Comparison of ENCODE assay signal across 8 mouse cellular contexts in the genomic region with DNA sequence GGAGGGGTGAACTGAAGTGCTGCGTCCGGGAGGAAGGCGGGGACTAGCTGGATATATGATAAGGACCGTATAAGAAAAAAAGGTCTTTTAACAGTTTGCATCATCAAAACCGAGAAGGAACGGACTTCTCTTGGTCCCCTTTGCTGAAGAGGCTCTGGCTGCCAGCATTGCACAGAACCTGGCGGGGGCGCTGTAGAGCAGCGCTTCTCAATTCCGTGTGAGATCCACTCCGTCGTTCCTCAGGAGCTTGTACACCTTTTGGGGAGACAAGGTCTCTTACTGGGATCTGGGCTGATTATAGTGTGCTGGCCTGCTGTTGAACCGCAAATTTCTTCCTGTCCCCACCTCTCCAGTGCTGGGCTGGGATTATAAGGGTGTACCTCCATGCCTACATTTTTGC. TPM values are rescaled to one million over a fixed set of nuclear protein-coding genes. Genes with fewer than 3 reads are reported as not detected.
DNase-seq lines count a peak whose midpoint lies in the region; ATAC-seq lines count a peak whose summit lies in the region.

No protein-coding gene starts in this region.

- H3K9me3 ChIP-seq in kidney, embryonic 15.5 days (replicated peaks) = no peaks in the 10 kb centered on the region
- no peaks in the 10 kb centered on the region for H3K9me3 ChIP-seq in liver, embryonic 15.5 days (replicated peaks)

- H3K36me3 ChIP-seq in kidney, embryonic 15.5 days = no peaks in the 10 kb centered on the region
- no peaks in the 10 kb centered on the region for H3K36me3 ChIP-seq in liver, embryonic 15.5 days (replicated peaks)

- H3K9ac ChIP-seq in kidney, embryonic 15.5 days = no peak overlapping the region
- H3K9ac ChIP-seq in liver, embryonic 15.5 days = no peak overlapping the region

- H3K4me2 ChIP-seq in kidney, embryonic 15.5 days = peak overlapping the region; percentile 30
- peak overlapping the region; percentile 18 for H3K4me2 ChIP-seq in liver, embryonic 15.5 days

- H3K27me3 ChIP-seq in kidney, embryonic 15.5 days = no peaks in the 10 kb centered on the region
- peaks cover 18% of the 10 kb centered on the region for H3K27me3 ChIP-seq in liver, embryonic 15.5 days

- WGBS in kidney, embryonic 15.5 days = 27% methylated on average over 13 of the region's 13 CpGs
- 12% methylated on average over 13 of the region's 13 CpGs for WGBS in liver, embryonic 15.5 days (ENCODE audit: insufficient replicate concordance)

- DNase-seq in kidney, postnatal 14 days = no peak
- DNase-seq in MEL-GATA-1-ER (ENCODE audit: extremely low read depth, low read depth) = peak; percentile 61
- peak; percentile 62 for DNase-seq in embryo, embryonic 10 days (ENCODE audit: low spot score)
- DNase-seq in urinary bladder, adult 2 months (ENCODE audit: low spot score) = no peak
- DNase-seq in cerebellum, adult 18-20 months = no peak
- DNase-seq in left cerebral cortex, adult 18-20 months (ENCODE audit: low spot score in 2 of 2) = no peak

- ATAC-seq in kidney, embryonic 15.5 days (replicated peaks; ENCODE audit: low FRiP score) = no peak
- ATAC-seq in liver, embryonic 15.5 days (ENCODE audit: insufficient read depth) = no peak

- peaks cover 7% of the 10 kb centered on the region for H3K4me1 ChIP-seq in kidney, embryonic 15.5 days
- H3K4me1 ChIP-seq in liver, embryonic 15.5 days (replicated peaks) = 0 out of 2 replicates have a peak, but pooled peaks cover 6% of the 10 kb centered on the region

- no peak overlapping the region for H3K4me3 ChIP-seq in kidney, embryonic 15.5 days (replicated peaks)
- no peak overlapping the region for H3K4me3 ChIP-seq in liver, embryonic 15.5 days (replicated peaks)

- no peak overlapping the region for H3K27ac ChIP-seq in kidney, embryonic 15.5 days
- H3K27ac ChIP-seq in liver, embryonic 15.5 days (replicated peaks) = no peak overlapping the region

RNA-seq across cellular contexts. Expression of a gene that starts 20.3 kb away (rescaled TPM):
- 0.06 and 0.25 TPM in 2 replicates for polyA plus RNA-seq in kidney, embryonic 15.5 days (2015; fragmentation: Nextera tagmentation; extraction: Ambion mirVana)
- 0.67 and 0.77 TPM in 2 replicates for polyA plus RNA-seq in liver, embryonic 15.5 days (2015; fragmentation: Nextera tagmentation; extraction: Ambion mirVana)
- polyA plus RNA-seq in urinary bladder, adult 2 months (2012; rRNA removed) = 0.19 and 0.25 TPM in 2 replicates
- total RNA-seq in left cerebral cortex, adult 18-20 months (2021) = not detected

Comparison
In these comparisons a context has a peak if more than half of its experiments do, and no peak if none do; other contexts are left out.
1. DNase-seq: peak in MEL-GATA-1-ER (single experiment) and embryo, embryonic 10 days (single experiment); none in kidney, postnatal 14 days (single experiment), urinary bladder, adult 2 months (single experiment), cerebellum, adult 18-20 months (0 of 2) and left cerebral cortex, adult 18-20 months (0 of 2).